Mouse (Mus musculus): ENCODE data around the gene Grik4. TPM values are rescaled to one million over a fixed set of nuclear protein-coding genes. Genes with fewer than 3 reads are reported as not detected.

Grik4 gene
- polyA plus RNA-seq, 1 experiment from 2014 or later, result 7.3 TPM

- Histone ChIP-seq H3K4me3 (peak overlapping the region; percentile 77), H3K9ac (peak overlapping the region; percentile 96), H3K4me1 (replicated peaks) (peaks cover 42% of the 10 kb centered on the region), H3K27me3 (peaks cover 31% of the 10 kb centered on the region), H3K9me3 (no peaks in the 10 kb centered on the region), H3K36me3 (no peaks in the 10 kb centered on the region), H3K4me2 (peak overlapping the region; percentile 86), H3K27ac (peak overlapping the region; percentile 86)
- peak; percentile 34 for ATAC-seq (ENCODE audit: low FRiP score)
- 4% methylated on average over 9 of the region's 9 CpGs for WGBS
These were observed 1.2 kb downstream of the Grik4 start for GRCm38 (mm10) chr9:42943057-42943529.

GRCm38 (mm10) chr9:42942148-42942547 lies 2.1 kb downstream of the Grik4 start:
- peaks cover 40% of the 10 kb centered on the region for H3K4me1 ChIP-seq (replicated peaks)
- no peaks in the 10 kb centered on the region for H3K9me3 ChIP-seq
- ATAC-seq (ENCODE audit: low FRiP score), result no peak
- peak overlapping the region; percentile 96 for H3K9ac ChIP-seq
- H3K4me2 ChIP-seq, result peak overlapping the region; percentile 86
- no peaks in the 10 kb centered on the region for H3K36me3 ChIP-seq
- WGBS, result 52% methylated on average over 4 of the region's 4 CpGs
- H3K27ac ChIP-seq, result no peak overlapping the region
- H3K27me3 ChIP-seq, result peaks cover 30% of the 10 kb centered on the region
- H3K4me3 ChIP-seq, result peak overlapping the region; percentile 77; the same call in 1 of the 2 replicates

GRCm38 (mm10) chr9:42932146-42932545 lies 12.1 kb downstream of the Grik4 start:
- 48% methylated on average over 7 of the region's 7 CpGs for WGBS

GRCm38 (mm10) chr9:42927498-42927897 lies 16.8 kb downstream of the Grik4 start:
- no peak overlapping the region for H3K27ac ChIP-seq
- H3K4me1 ChIP-seq (replicated peaks), result peaks cover 36% of the 10 kb centered on the region
- no peak overlapping the region for H3K4me3 ChIP-seq
- no peaks in the 10 kb centered on the region for H3K27me3 ChIP-seq
- ATAC-seq (ENCODE audit: low FRiP score), result no peak; the same call in 1 of the 2 replicates
- H3K36me3 ChIP-seq, result no peaks in the 10 kb centered on the region
- no peaks in the 10 kb centered on the region for H3K9me3 ChIP-seq
- no peak overlapping the region for H3K9ac ChIP-seq
- 63% methylated on average over 10 of the region's 10 CpGs for WGBS
- H3K4me2 ChIP-seq, result no peak overlapping the region

More at GRCm38 (mm10) chr9:42932146-42932545, 12.1 kb downstream of the Grik4 start:
- no peak overlapping the region for H3K9ac ChIP-seq
- no peaks in the 10 kb centered on the region for H3K9me3 ChIP-seq
- H3K27ac ChIP-seq, result no peak overlapping the region
- H3K36me3 ChIP-seq, result no peaks in the 10 kb centered on the region
- H3K4me2 ChIP-seq, result no peak overlapping the region
- ATAC-seq (ENCODE audit: low FRiP score), result no peak
- H3K4me3 ChIP-seq, result no peak overlapping the region
- H3K4me1 ChIP-seq (replicated peaks), result peaks cover 20% of the 10 kb centered on the region
- H3K27me3 ChIP-seq, result peaks cover 8% of the 10 kb centered on the region; the same call in 1 of the 2 replicates

- no peak for ATAC-seq (ENCODE audit: low FRiP score)
- peaks cover 38% of the 10 kb centered on the region for H3K4me1 ChIP-seq (replicated peaks)
- H3K36me3 ChIP-seq, result no peaks in the 10 kb centered on the region
- no peak overlapping the region for H3K27ac ChIP-seq
- H3K4me2 ChIP-seq, result no peak overlapping the region
- H3K9ac ChIP-seq, result no peak overlapping the region
- H3K9me3 ChIP-seq, result no peaks in the 10 kb centered on the region
- WGBS, result 87% methylated on average over 6 of the region's 6 CpGs
- no peaks in the 10 kb centered on the region for H3K27me3 ChIP-seq
- no peak overlapping the region for H3K4me3 ChIP-seq
These were observed 17.7 kb downstream of the Grik4 start for GRCm38 (mm10) chr9:42926564-42926963.

GRCm38 (mm10) chr9:42921830-42922229 lies 22.5 kb downstream of the Grik4 start:
- WGBS, result 75% methylated on average over 4 of the region's 4 CpGs
- H3K9ac ChIP-seq, result no peak overlapping the region
- H3K4me1 ChIP-seq (replicated peaks), result peaks cover 28% of the 10 kb centered on the region
- H3K4me3 ChIP-seq, result no peak overlapping the region
- no peaks in the 10 kb centered on the region for H3K9me3 ChIP-seq
- no peak overlapping the region for H3K4me2 ChIP-seq
- no peaks in the 10 kb centered on the region for H3K27me3 ChIP-seq
- no peak overlapping the region for H3K27ac ChIP-seq
- ATAC-seq (ENCODE audit: low FRiP score), result no peak
- no peaks in the 10 kb centered on the region for H3K36me3 ChIP-seq

GRCm38 (mm10) chr9:42920190-42920589 lies 24.1 kb downstream of the Grik4 start:
- peaks cover 27% of the 10 kb centered on the region for H3K4me1 ChIP-seq (replicated peaks)
- 0 out of 2 replicates have a peak, but pooled peaks cover 6% of the 10 kb centered on the region for H3K27me3 ChIP-seq
- ATAC-seq (ENCODE audit: low FRiP score), result no peak
- no peaks in the 10 kb centered on the region for H3K9me3 ChIP-seq
- no peaks in the 10 kb centered on the region for H3K36me3 ChIP-seq
- no peak overlapping the region for H3K9ac ChIP-seq
- no peak overlapping the region for H3K4me2 ChIP-seq
- no peak overlapping the region for H3K27ac ChIP-seq
- 49% methylated on average over 7 of the region's 7 CpGs for WGBS
- no peak overlapping the region for H3K4me3 ChIP-seq

- Histone ChIP-seq H3K4me1 (replicated peaks) (peaks cover 17% of the 10 kb centered on the region), H3K27me3 (0 out of 2 replicates have a peak, but pooled peaks cover 6% of the 10 kb centered on the region), H3K9me3 (no peaks in the 10 kb centered on the region), H3K27ac (no peak overlapping the region), H3K9ac (no peak overlapping the region), H3K36me3 (no peaks in the 10 kb centered on the region), H3K4me2 (no peak overlapping the region), H3K4me3 (no peak overlapping the region)
- 71% methylated on average over 7 of the region's 7 CpGs for WGBS
- no peak for ATAC-seq (ENCODE audit: low FRiP score)
These were observed 26.4 kb downstream of the Grik4 start for GRCm38 (mm10) chr9:42917911-42918310.

GRCm38 (mm10) chr9:42913201-42913600 lies 31.1 kb downstream of the Grik4 start:
- Histone ChIP-seq H3K4me2 (no peak overlapping the region), H3K4me1 (replicated peaks) (peaks cover 22% of the 10 kb centered on the region), H3K4me3 (no peak overlapping the region), H3K27me3 (0 out of 2 replicates have a peak, but pooled peaks cover 18% of the 10 kb centered on the region), H3K9ac (no peak overlapping the region), H3K27ac (no peak overlapping the region), H3K9me3 (no peaks in the 10 kb centered on the region), H3K36me3 (no peaks in the 10 kb centered on the region)
- ATAC-seq (ENCODE audit: low FRiP score), result no peak
- 93% methylated on average over 2 of the region's 2 CpGs for WGBS

- Histone ChIP-seq H3K9ac (no peak overlapping the region), H3K36me3 (no peaks in the 10 kb centered on the region), H3K27ac (no peak overlapping the region), H3K4me2 (no peak overlapping the region), H3K4me1 (replicated peaks) (peaks cover 46% of the 10 kb centered on the region), H3K4me3 (no peak overlapping the region), H3K27me3 (0 out of 2 replicates have a peak, but pooled peaks cover 19% of the 10 kb centered on the region), H3K9me3 (no peaks in the 10 kb centered on the region)
- 48% methylated on average over 8 of the region's 8 CpGs for WGBS
- ATAC-seq (ENCODE audit: low FRiP score), result no peak
These were observed 35.5 kb downstream of the Grik4 start for GRCm38 (mm10) chr9:42908657-42909313.

- H3K9me3 ChIP-seq, result no peaks in the 10 kb centered on the region
- no peaks in the 10 kb centered on the region for H3K36me3 ChIP-seq
- no peak for ATAC-seq (ENCODE audit: low FRiP score)
- H3K4me3 ChIP-seq, result no peak overlapping the region
- H3K9ac ChIP-seq, result peak overlapping the region; percentile 43
- H3K4me2 ChIP-seq, result no peak overlapping the region
- 0 out of 2 replicates have a peak overlapping the region, but pooled peaks have one; percentile 35 for H3K27ac ChIP-seq
- H3K4me1 ChIP-seq (replicated peaks), result peaks cover 50% of the 10 kb centered on the region
- 16% methylated on average over 3 of the region's 3 CpGs for WGBS
- H3K27me3 ChIP-seq, result peaks cover 27% of the 10 kb centered on the region; the same call in 1 of the 2 replicates
These were observed 37.3 kb downstream of the Grik4 start for GRCm38 (mm10) chr9:42906995-42907394.

- H3K4me1 ChIP-seq (replicated peaks), result peaks cover 47% of the 10 kb centered on the region
- under 1% methylated on average over 11 of the region's 11 CpGs for WGBS
These were observed 46.2 kb downstream of the Grik4 start for GRCm38 (mm10) chr9:42898091-42898591.

More at GRCm38 (mm10) chr9:42898091-42898591, 46.2 kb downstream of the Grik4 start:
- no peaks in the 10 kb centered on the region for H3K9me3 ChIP-seq
- peaks cover 54% of the 10 kb centered on the region for H3K27me3 ChIP-seq
- peak overlapping the region; percentile 50 for H3K4me3 ChIP-seq
- H3K36me3 ChIP-seq, result no peaks in the 10 kb centered on the region
- H3K27ac ChIP-seq, result peak overlapping the region; percentile 83
- H3K4me2 ChIP-seq, result peak overlapping the region; percentile 97
- ATAC-seq (ENCODE audit: low FRiP score), result peak; percentile 57
- peak overlapping the region; percentile 76 for H3K9ac ChIP-seq
